Mouse (Mus musculus): ENCODE results near the gene Fam229a.

Fam229a gene

GRCm38 (mm10) chr4:129496631-129497030 is 5.6 kb downstream of the Fam229a start:
- DNase-seq: peak; percentile 35

GRCm38 (mm10) chr4:129498941-129499340 is 8.0 kb downstream of the Fam229a start:
- DNase-seq: no peak

GRCm38 (mm10) chr4:129500017-129500416 is 9.0 kb downstream of the Fam229a start:
- no peak for DNase-seq

- peak; percentile 84 for DNase-seq
These were observed 9.9 kb downstream of the Fam229a start for GRCm38 (mm10) chr4:129500607-129501566.

- no peak for DNase-seq
These were observed 11.4 kb downstream of the Fam229a start for GRCm38 (mm10) chr4:129502327-129502888.

GRCm38 (mm10) chr4:129502901-129503444 is 12.0 kb downstream of the Fam229a start:
- no peak for DNase-seq

- DNase-seq: no peak
These were observed 14.5 kb downstream of the Fam229a start for GRCm38 (mm10) chr4:129505511-129505910.

- DNase-seq: no peak
These were observed 16.6 kb downstream of the Fam229a start for GRCm38 (mm10) chr4:129507434-129508236.

GRCm38 (mm10) chr4:129508237-129508515 is 17.2 kb downstream of the Fam229a start:
- no peak for DNase-seq

GRCm38 (mm10) chr4:129508834-129509600 is 18.0 kb downstream of the Fam229a start:
- DNase-seq: no peak

- DNase-seq: no peak
These were observed 18.7 kb downstream of the Fam229a start for GRCm38 (mm10) chr4:129509650-129510049.

- DNase-seq: no peak
These were observed 19.9 kb downstream of the Fam229a start for GRCm38 (mm10) chr4:129510723-129511412.

- no peak for DNase-seq
These were observed 20.6 kb downstream of the Fam229a start for GRCm38 (mm10) chr4:129511413-129512096.

- DNase-seq: peak; percentile 96
These were observed 22.2 kb downstream of the Fam229a start, which contains the start of gene Marcksl1 for GRCm38 (mm10) chr4:129513086-129513767. TSS of gene Marcksl1 (plus strand) at chr4:129513581.

- DNase-seq: no peak
These were observed 22.9 kb downstream of the Fam229a start for GRCm38 (mm10) chr4:129513891-129514290.

GRCm38 (mm10) chr4:129514300-129514898 is 23.4 kb downstream of the Fam229a start:
- peak; percentile 85 for DNase-seq

GRCm38 (mm10) chr4:129516925-129517324 is 25.9 kb downstream of the Fam229a start:
- DNase-seq: no peak

- DNase-seq: no peak
These were observed 27.5 kb downstream of the Fam229a start for GRCm38 (mm10) chr4:129518519-129518918.

GRCm38 (mm10) chr4:129525338-129525737 is 34.3 kb downstream of the Fam229a start:
- no peak for DNase-seq

GRCm38 (mm10) chr4:129525889-129526288 is 34.9 kb downstream of the Fam229a start:
- no peak for DNase-seq
